Mouse (Mus musculus) embryonic fibroblast, embryonic 13.5 days (primary cell): ENCODE measurements around the gene Nek2. TPM values are rescaled to one million over a fixed set of nuclear protein-coding genes. Genes with fewer than 3 reads are reported as not detected.
A peak's percentile ranks its signal among the peaks of the same experiment; 100 is the strongest.

Experiments used
- H3K27ac ChIP-seq: 2 replicates; pipeline ENCODE4 v1.5.1; 2012; ENCODE audit warnings: low read length, control low read depth, inconsistent platforms; ENCODE audit not compliant: insufficient read depth
- H3K4me1 ChIP-seq: 2 replicates; pipeline ENCODE4 v1.6.1; 2011; ENCODE audit warnings: low read length; ENCODE audit not compliant: control insufficient read depth, insufficient read depth
- H3K4me3 ChIP-seq: 2 replicates; pipeline ENCODE4 v1.5.1; 2011; ENCODE audit warnings: mild to moderate bottlenecking, control low read depth, low read length; ENCODE audit not compliant: insufficient read depth
- CTCF ChIP-seq: IDR thresholded peaks from 2 replicates; pipeline ENCODE4 v1.5.1; 2011; ENCODE audit warnings: mild to moderate bottlenecking, control low read depth, low read length, moderate library complexity, borderline replicate concordance; ENCODE audit not compliant: insufficient read depth
- POLR2A ChIP-seq: IDR thresholded peaks from 2 replicates; pipeline ENCODE4 v1.6.1; 2011; ENCODE audit warnings: low read depth, mild to moderate bottlenecking, control low read depth, low read length, moderate library complexity
- polyA plus RNA-seq: library from polyadenylated mRNA; stranded (reverse); fragments of >200 nt; gene quantifications from 2 replicates; pipeline ENCODE4 v1.2.4, GENCODE M21; 2011; ENCODE audit warnings: low read depth; ENCODE audit not compliant: missing spikeins, insufficient read length

The Nek2 gene
- polyA plus RNA-seq, 1 experiment: 20.9 TPM

GRCm38 (mm10) chr1:191812949-191813691, 8.1 kb upstream of the Nek2 start:
- H3K27ac ChIP-seq: no peak overlapping the region
- TF ChIP-seq POLR2A (no peak), CTCF (no peak)
- H3K4me1 ChIP-seq: 0 out of 2 replicates have a peak, but pooled peaks cover 4% of the 10 kb centered on the region
- H3K4me3 ChIP-seq: no peak overlapping the region

- Histone ChIP-seq H3K4me1 (0 out of 2 replicates have a peak, but pooled peaks cover 4% of the 10 kb centered on the region), H3K27ac (no peak overlapping the region), H3K4me3 (no peak overlapping the region)
- TF ChIP-seq CTCF (no peak), POLR2A (no peak)
Observed at GRCm38 (mm10) chr1:191814240-191814639, 7.0 kb upstream of the Nek2 start.

- Histone ChIP-seq H3K27ac (no peak overlapping the region), H3K4me3 (no peak overlapping the region), H3K4me1 (0 out of 2 replicates have a peak, but pooled peaks cover 4% of the 10 kb centered on the region)
- no peak for TF ChIP-seq POLR2A
- TF ChIP-seq CTCF: no peak
Observed at GRCm38 (mm10) chr1:191814935-191815334, 6.3 kb upstream of the Nek2 start.

GRCm38 (mm10) chr1:191816596-191816995, 4.6 kb upstream of the Nek2 start:
- H3K27ac ChIP-seq: no peak overlapping the region
- no peak overlapping the region for H3K4me3 ChIP-seq
- 0 out of 2 replicates have a peak, but pooled peaks cover 4% of the 10 kb centered on the region for H3K4me1 ChIP-seq
- no peak for TF ChIP-seq POLR2A

- H3K27ac ChIP-seq: no peak overlapping the region
- TF ChIP-seq CTCF (peak; percentile 95), POLR2A (no peak)
Observed at GRCm38 (mm10) chr1:191817418-191818144, 3.7 kb upstream of the Nek2 start.

GRCm38 (mm10) chr1:191818145-191818631, 3.1 kb upstream of the Nek2 start:
- Histone ChIP-seq H3K4me3 (no peak overlapping the region), H3K4me1 (0 out of 2 replicates have a peak, but pooled peaks cover 4% of the 10 kb centered on the region), H3K27ac (no peak overlapping the region)
- no peak for TF ChIP-seq CTCF
- no peak for TF ChIP-seq POLR2A

More at GRCm38 (mm10) chr1:191817418-191818144, 3.7 kb upstream of the Nek2 start:
- H3K4me3 ChIP-seq: no peak overlapping the region
- 0 out of 2 replicates have a peak, but pooled peaks cover 4% of the 10 kb centered on the region for H3K4me1 ChIP-seq

- Histone ChIP-seq H3K4me3 (no peak overlapping the region), H3K27ac (no peak overlapping the region), H3K4me1 (0 out of 2 replicates have a peak, but pooled peaks cover 4% of the 10 kb centered on the region)
- TF ChIP-seq CTCF (no peak), POLR2A (no peak)
Observed at GRCm38 (mm10) chr1:191819026-191819425, 2.2 kb upstream of the Nek2 start.

- 0 out of 2 replicates have a peak, but pooled peaks cover 6% of the 10 kb centered on the region for H3K4me1 ChIP-seq
- TF ChIP-seq CTCF (no peak), POLR2A (no peak)
- H3K27ac ChIP-seq: no peak overlapping the region
- peak overlapping the region; percentile 38 for H3K4me3 ChIP-seq
Observed at GRCm38 (mm10) chr1:191820951-191821325, 306 bp upstream of the Nek2 start.

GRCm38 (mm10) chr1:191829124-191829523, 7.9 kb downstream of the Nek2 start:
- no peak overlapping the region for H3K4me3 ChIP-seq
- no peak overlapping the region for H3K27ac ChIP-seq
- TF ChIP-seq CTCF: no peak
- no peak for TF ChIP-seq POLR2A
- 0 out of 2 replicates have a peak, but pooled peaks cover 2% of the 10 kb centered on the region for H3K4me1 ChIP-seq
